Mouse (Mus musculus): ENCODE measurements at regions not wholly inside any gene's neighbourhood (a gene's known extent, or its start where the extent isn't known, plus 50 kb on each side); places are given as distances from the start of the nearest gene placed in this dataset.

- Histone ChIP-seq H3K27ac (ENCODE audit: insufficient read depth, low read depth, low read length, poor library complexity, severe bottlenecking) (no peak overlapping the region), H3K4me1 (ENCODE audit: control insufficient read depth in 2 of 2, insufficient read depth in 2 of 2, low read length in 2 of 2, poor library complexity in 1 of 2) (no peaks in the 10 kb centered on the region), H3K9me3 (ENCODE audit: control insufficient read depth, insufficient read depth, low read depth, low read length) (no peaks in the 10 kb centered on the region), H3K9ac (ENCODE audit: insufficient read depth, low read depth, low read length, poor library complexity, severe bottlenecking) (peak overlapping the region; percentile 35), H3K36me3 (ENCODE audit: control insufficient read depth, insufficient read depth, low read length, poor library complexity, severe bottlenecking) (no peaks in the 10 kb centered on the region), H3K4me3 (ENCODE audit: insufficient read depth in 1 of 2, low read depth in 1 of 2, low read length in 2 of 2, poor library complexity in 1 of 2, severe bottlenecking in 1 of 2) (peak overlapping the region; percentile 22; a peak in 3 of 4 replicates)
- in situ Hi-C loops (cut with MboI; ENCODE audit: low sequenced_read_pairs in 2 of 2, unreplicated experiment in 2 of 2), result no loop called here
- DNase-seq (ENCODE audit: low read depth, low spot score), result no peak
- TF ChIP-seq ZNF384 (IDR thresholded peaks at IDR 0.05; ENCODE audit: low read depth, low read length) (no peak), ZC3H11A (IDR thresholded peaks at IDR 0.05; ENCODE audit: borderline replicate concordance, low read depth, low read length) (no peak), CHD2 (IDR thresholded peaks at IDR 0.05; ENCODE audit: low read depth, low read length) (no peak), HCFC1 (IDR thresholded peaks at IDR 0.05; ENCODE audit: borderline replicate concordance, insufficient read depth, low read length) (no peak)
These were observed 186.9 kb upstream of the Zfp462 start for GRCm38 (mm10) chr4:54757715-54758500.

- Histone ChIP-seq H3K4me1 (ENCODE audit: control insufficient read depth in 2 of 2, insufficient read depth in 2 of 2, low read length in 2 of 2, poor library complexity in 1 of 2) (no peaks in the 10 kb centered on the region), H3K9ac (ENCODE audit: insufficient read depth, low read depth, low read length, poor library complexity, severe bottlenecking) (no peak overlapping the region), H3K9me3 (ENCODE audit: control insufficient read depth, insufficient read depth, low read depth, low read length) (no peaks in the 10 kb centered on the region), H3K36me3 (ENCODE audit: control insufficient read depth, insufficient read depth, low read length, poor library complexity, severe bottlenecking) (no peaks in the 10 kb centered on the region), H3K27ac (ENCODE audit: insufficient read depth, low read depth, low read length, poor library complexity, severe bottlenecking) (no peak overlapping the region), H3K4me3 (ENCODE audit: insufficient read depth in 1 of 2, low read depth in 1 of 2, low read length in 2 of 2, poor library complexity in 1 of 2, severe bottlenecking in 1 of 2) (peak overlapping the region; percentile 22; a peak in 3 of 4 replicates)
- no peak for DNase-seq (ENCODE audit: low read depth, low spot score)
- TF ChIP-seq ZC3H11A (IDR thresholded peaks at IDR 0.05; ENCODE audit: borderline replicate concordance, low read depth, low read length) (no peak), ZNF384 (IDR thresholded peaks at IDR 0.05; ENCODE audit: low read depth, low read length) (no peak), MAFK (IDR thresholded peaks at IDR 0.05; ENCODE audit: insufficient read depth, low read depth, low read length) (no peak), HCFC1 (IDR thresholded peaks at IDR 0.05; ENCODE audit: borderline replicate concordance, insufficient read depth, low read length) (no peak), CHD2 (IDR thresholded peaks at IDR 0.05; ENCODE audit: low read depth, low read length) (no peak)
- in situ Hi-C loops (cut with MboI; ENCODE audit: low sequenced_read_pairs in 2 of 2, unreplicated experiment in 2 of 2), result no loop called here
These were observed 186.4 kb upstream of the Zfp462 start for GRCm38 (mm10) chr4:54758501-54758829.

GRCm38 (mm10) chr4:54761257-54761656 is 183.6 kb upstream of the Zfp462 start:
- DNase-seq (ENCODE audit: low read depth, low spot score), result no peak

GRCm38 (mm10) chr4:54765045-54765444 is 179.8 kb upstream of the Zfp462 start:
- in situ Hi-C loops (cut with MboI; ENCODE audit: low sequenced_read_pairs in 2 of 2, unreplicated experiment in 2 of 2), result no loop called here
- H3K27ac ChIP-seq (ENCODE audit: insufficient read depth, low read depth, low read length, poor library complexity, severe bottlenecking), result no peak overlapping the region
- no peaks in the 10 kb centered on the region for H3K36me3 ChIP-seq (ENCODE audit: control insufficient read depth, insufficient read depth, low read length, poor library complexity, severe bottlenecking)
- TF ChIP-seq HCFC1 (IDR thresholded peaks at IDR 0.05; ENCODE audit: borderline replicate concordance, insufficient read depth, low read length) (no peak), CHD2 (IDR thresholded peaks at IDR 0.05; ENCODE audit: low read depth, low read length) (no peak), ZC3H11A (IDR thresholded peaks at IDR 0.05; ENCODE audit: borderline replicate concordance, low read depth, low read length) (no peak), MAFK (IDR thresholded peaks at IDR 0.05; ENCODE audit: insufficient read depth, low read depth, low read length) (no peak)
- no peak overlapping the region for H3K9ac ChIP-seq (ENCODE audit: insufficient read depth, low read depth, low read length, poor library complexity, severe bottlenecking)
- H3K4me3 ChIP-seq (ENCODE audit: insufficient read depth in 1 of 2, low read depth in 1 of 2, low read length in 2 of 2, poor library complexity in 1 of 2, severe bottlenecking in 1 of 2), result no peak overlapping the region
- no peaks in the 10 kb centered on the region for H3K9me3 ChIP-seq (ENCODE audit: control insufficient read depth, insufficient read depth, low read depth, low read length)
- H3K4me1 ChIP-seq (ENCODE audit: control insufficient read depth in 2 of 2, insufficient read depth in 2 of 2, low read length in 2 of 2, poor library complexity in 1 of 2), result no peaks in the 10 kb centered on the region
- DNase-seq (ENCODE audit: low read depth, low spot score), result no peak

More at GRCm38 (mm10) chr4:54761257-54761656, 183.6 kb upstream of the Zfp462 start:
- Histone ChIP-seq H3K27ac (ENCODE audit: insufficient read depth, low read depth, low read length, poor library complexity, severe bottlenecking) (no peak overlapping the region), H3K36me3 (ENCODE audit: control insufficient read depth, insufficient read depth, low read length, poor library complexity, severe bottlenecking) (no peaks in the 10 kb centered on the region), H3K4me1 (ENCODE audit: control insufficient read depth in 2 of 2, insufficient read depth in 2 of 2, low read length in 2 of 2, poor library complexity in 1 of 2) (no peaks in the 10 kb centered on the region), H3K9ac (ENCODE audit: insufficient read depth, low read depth, low read length, poor library complexity, severe bottlenecking) (no peak overlapping the region), H3K9me3 (ENCODE audit: control insufficient read depth, insufficient read depth, low read depth, low read length) (no peaks in the 10 kb centered on the region), H3K4me3 (ENCODE audit: insufficient read depth in 1 of 2, low read depth in 1 of 2, low read length in 2 of 2, poor library complexity in 1 of 2, severe bottlenecking in 1 of 2) (no peak overlapping the region)
- in situ Hi-C loops (cut with MboI; ENCODE audit: low sequenced_read_pairs in 2 of 2, unreplicated experiment in 2 of 2), result no loop called here
- TF ChIP-seq ZNF384 (IDR thresholded peaks at IDR 0.05; ENCODE audit: low read depth, low read length) (no peak), MAFK (IDR thresholded peaks at IDR 0.05; ENCODE audit: insufficient read depth, low read depth, low read length) (no peak), HCFC1 (IDR thresholded peaks at IDR 0.05; ENCODE audit: borderline replicate concordance, insufficient read depth, low read length) (no peak), CHD2 (IDR thresholded peaks at IDR 0.05; ENCODE audit: low read depth, low read length) (no peak), ZC3H11A (IDR thresholded peaks at IDR 0.05; ENCODE audit: borderline replicate concordance, low read depth, low read length) (no peak)

All from ES-E14 (cell line).